ENCODE assay signal across 26 mouse cellular contexts in genomic region chr8:46340381-46341273, GRCm38 (mm10). TPM values are rescaled to one million over a fixed set of nuclear protein-coding genes. Genes with fewer than 3 reads are reported as not detected.
DNase-seq lines count a peak whose midpoint lies in the region; ATAC-seq and TF ChIP-seq lines count a peak whose summit lies in the region.
"Had no signal": no experiment of that assay in that cellular context is flagged by ENCODE, and none has a peak within 500 bp of the region (broad histone marks: within the 10 kb centered on the region; RNA-seq: fewer than 3 reads in every experiment).

No protein-coding gene starts in this region.

- no peak for ATAC-seq in heart, embryonic 12.5 days (ENCODE audit: insufficient number of reproducible peaks, low FRiP score)
- ATAC-seq in forebrain, embryonic 11.5 days (replicated peaks; ENCODE audit: low FRiP score) = no peak
- ATAC-seq: CD4-positive, CD25-positive, alpha-beta regulatory T cell, adult 4 months; forebrain, postnatal 0 days; hindbrain, embryonic 16.5 days had no signal

- H3K27me3 ChIP-seq in heart, embryonic 12.5 days (replicated peaks) = no peaks in the 10 kb centered on the region
- no peaks in the 10 kb centered on the region for H3K27me3 ChIP-seq in splenic B cell, adult 2 months (ENCODE audit: control insufficient read depth, insufficient read depth, low read length, poor library complexity, severe bottlenecking)
- H3K27me3 ChIP-seq in forebrain, embryonic 11.5 days (ENCODE audit: control insufficient read depth, insufficient read depth, low read length) = no peaks in the 10 kb centered on the region
- no peaks in the 10 kb centered on the region for H3K27me3 ChIP-seq in hindbrain, embryonic 10.5 days (ENCODE audit: insufficient read depth, poor library complexity, severe bottlenecking)
- H3K27me3 ChIP-seq: embryonic facial prominence, embryonic 13.5 days; midbrain, embryonic 12.5 days; neural tube, embryonic 12.5 days; stomach, embryonic 15.5 days had no signal

- no peaks in the 10 kb centered on the region for H3K36me3 ChIP-seq in heart, embryonic 12.5 days
- no peaks in the 10 kb centered on the region for H3K36me3 ChIP-seq in splenic B cell, adult 2 months (ENCODE audit: control insufficient read depth, insufficient read depth, low read length, poor library complexity, severe bottlenecking)
- no peaks in the 10 kb centered on the region for H3K36me3 ChIP-seq in forebrain, embryonic 11.5 days (ENCODE audit: control insufficient read depth, insufficient read depth, low read length)
- no peaks in the 10 kb centered on the region for H3K36me3 ChIP-seq in hindbrain, embryonic 10.5 days
- H3K36me3 ChIP-seq: embryonic facial prominence, embryonic 13.5 days; midbrain, embryonic 12.5 days; neural tube, embryonic 12.5 days; stomach, embryonic 15.5 days had no signal

- no peak for TF ChIP-seq CTCF in bone marrow, adult 2 months (IDR thresholded peaks at IDR 0.05; ENCODE audit: control insufficient read depth, insufficient read depth, low read length)

- 0 out of 2 replicates have a peak, but pooled peaks cover 8% of the 10 kb centered on the region for H3K4me1 ChIP-seq in heart, embryonic 12.5 days (replicated peaks)
- no peaks in the 10 kb centered on the region for H3K4me1 ChIP-seq in bone marrow, adult 2 months (ENCODE audit: control insufficient read depth, insufficient read depth, low read length)
- no peaks in the 10 kb centered on the region for H3K4me1 ChIP-seq in forebrain, embryonic 11.5 days (replicated peaks; ENCODE audit: control insufficient read depth, insufficient read depth, low read length)
- no peaks in the 10 kb centered on the region for H3K4me1 ChIP-seq in hindbrain, embryonic 10.5 days (replicated peaks)
- H3K4me1 ChIP-seq: embryonic facial prominence, embryonic 13.5 days; midbrain, embryonic 12.5 days; neural tube, embryonic 12.5 days; stomach, embryonic 15.5 days had no signal

- DNase-seq in heart, adult 11 months = peak; percentile 85
- DNase-seq in 416B (ENCODE audit: low read depth) = peak; percentile 31
- peak; percentile 49 for DNase-seq in splenic B cell, adult 2 months (ENCODE audit: low read depth, low spot score)
- no peak for DNase-seq in thymus, postnatal 25 days
- no peak for DNase-seq in forebrain, embryonic 11.5 days (ENCODE audit: low spot score)
- no peak for DNase-seq in hindbrain, embryonic 10.5 days (ENCODE audit: low spot score)
- DNase-seq: adrenal gland, adult 8-10 months; cerebellum, adult 9-11 months; forebrain, postnatal 0 days; heart, postnatal 4 days; kidney, adult 2 months; kidney, postnatal 14 days had no signal

- no peak overlapping the region for H3K4me3 ChIP-seq in heart, embryonic 12.5 days
- H3K4me3 ChIP-seq in bone marrow, adult 2 months (replicated peaks; ENCODE audit: control insufficient read depth, low read depth, low read length) = no peak overlapping the region
- H3K4me3 ChIP-seq in forebrain, embryonic 11.5 days (ENCODE audit: low read depth, low read length) = no peak overlapping the region
- no peak overlapping the region for H3K4me3 ChIP-seq in hindbrain, embryonic 10.5 days
- H3K4me3 ChIP-seq: embryonic facial prominence, embryonic 13.5 days; layer of hippocampus, adult 2 months; midbrain, embryonic 12.5 days; neural tube, embryonic 12.5 days; stomach, embryonic 15.5 days had no signal

- no peak for TF ChIP-seq POLR2A in bone marrow, adult 2 months (IDR thresholded peaks at IDR 0.05; ENCODE audit: borderline replicate concordance, control insufficient read depth, low read depth, low read length)

- no peak overlapping the region for H3K27ac ChIP-seq in heart, embryonic 12.5 days (ENCODE audit: poor library complexity, severe bottlenecking)
- peak overlapping the region; percentile 1; the same call in 1 of the 2 replicates for H3K27ac ChIP-seq in bone marrow, adult 2 months (ENCODE audit: control insufficient read depth, insufficient read depth, low read depth, low read length, poor library complexity)
- no peak overlapping the region for H3K27ac ChIP-seq in forebrain, embryonic 11.5 days (ENCODE audit: low read depth, low read length)
- no peak overlapping the region for H3K27ac ChIP-seq in hindbrain, embryonic 10.5 days
- H3K27ac ChIP-seq: embryonic facial prominence, embryonic 13.5 days; layer of hippocampus, adult 2 months; liver, embryonic 14.5 days; macrophage; midbrain, embryonic 12.5 days; neural tube, embryonic 12.5 days; stomach, embryonic 15.5 days had no signal

- no peaks in the 10 kb centered on the region for H3K9me3 ChIP-seq in heart, embryonic 12.5 days (replicated peaks)
- no peaks in the 10 kb centered on the region for H3K9me3 ChIP-seq in forebrain, embryonic 11.5 days (ENCODE audit: control insufficient read depth, low read length)
- H3K9me3 ChIP-seq in hindbrain, embryonic 10.5 days = no peaks in the 10 kb centered on the region
- H3K9me3 ChIP-seq: embryonic facial prominence, embryonic 13.5 days; midbrain, embryonic 12.5 days; neural tube, embryonic 12.5 days; stomach, embryonic 15.5 days had no signal

- H3K4me2 ChIP-seq in heart, embryonic 12.5 days = no peak overlapping the region
- no peak overlapping the region for H3K4me2 ChIP-seq in forebrain, embryonic 11.5 days (ENCODE audit: low read depth, low read length, severe bottlenecking)
- H3K4me2 ChIP-seq: embryonic facial prominence, embryonic 13.5 days; midbrain, embryonic 12.5 days; neural tube, embryonic 12.5 days; stomach, embryonic 15.5 days had no signal

- WGBS in heart, embryonic 12.5 days = 81% methylated on average over 14 of the region's 14 CpGs
- WGBS in bone marrow, adult 2 months = 64% methylated on average over 14 of the region's 14 CpGs
- WGBS in forebrain, embryonic 11.5 days = 83% methylated on average over 14 of the region's 14 CpGs
- whole genome bisulfite sequencing in hindbrain, embryonic 10.5 days = 85% methylated on average over 14 of the region's 14 CpGs

- no peak overlapping the region for H3K9ac ChIP-seq in heart, embryonic 12.5 days
- no peak overlapping the region for H3K9ac ChIP-seq in forebrain, embryonic 11.5 days (ENCODE audit: low read length)
- H3K9ac ChIP-seq: embryonic facial prominence, embryonic 13.5 days; forebrain, postnatal 0 days; liver, embryonic 14.5 days; midbrain, embryonic 12.5 days; neural tube, embryonic 12.5 days; stomach, embryonic 15.5 days had no signal

RNA-seq across cellular contexts. Expression of gene Helt, which starts 46.2 kb away (rescaled TPM):
- not detected in 2 replicates for polyA plus RNA-seq in heart, embryonic 12.5 days (2016; fragmentation: Nextera tagmentation; extraction: Ambion mirVana)
- not detected in 2 replicates for polyA plus RNA-seq in bone marrow, adult 2 months (2011; ENCODE audit: insufficient read depth, insufficient read length, low replicate concordance, missing spikeins)
- polyA plus RNA-seq in forebrain, embryonic 11.5 days (2014; fragmentation: Nextera tagmentation; extraction: Ambion mirVana) = 5.9 and 7.4 TPM in 2 replicates
- polyA plus RNA-seq in hindbrain, embryonic 10.5 days (2016; fragmentation: Nextera tagmentation; extraction: Ambion mirVana) = 0.27 and 0.41 TPM in 2 replicates
- polyA plus RNA-seq: CD4-positive, CD25-positive, alpha-beta regulatory T cell, adult 4 months; embryonic facial prominence, embryonic 13.5 days; gonadal fat pad, adult 2 months; heart, embryonic 14.5 days; hindbrain, embryonic 16.5 days; kidney, adult 2 months; liver, embryonic 14.5 days; macrophage; spleen, adult 2 months had no signal

Comparison
In these comparisons a context has a peak if more than half of its experiments do, and no peak if none do; other contexts are left out.
1. DNase-seq: peak in heart, adult 11 months (single experiment), 416B (single experiment) and splenic B cell, adult 2 months (single experiment); none in thymus, postnatal 25 days (single experiment), forebrain, embryonic 11.5 days (single experiment) and hindbrain, embryonic 10.5 days (single experiment).